Mouse (Mus musculus) cerebellum, adult 18-20 months (tissue): ENCODE results near the gene Naa35.

Experiments
- DNase-seq, 2 experiments: peaks; one replicate each; pipeline ENCODE4 v3.0.0; 2021

The Naa35 gene

GRCm38 (mm10) chr13:59674761-59675150 is 89.7 kb downstream of the Naa35 start:
- DNase-seq = peak; percentile 50 to 64

- DNase-seq = peak; percentile 64 to 78
Observed at GRCm38 (mm10) chr13:59675151-59676011, 90.3 kb downstream of the Naa35 start, which contains the start of gene Golm1. Gene Golm1, minus strand, starts transcription at chr13:59675811.

GRCm38 (mm10) chr13:59676316-59677229 is 91.5 kb downstream of the Naa35 start:
- DNase-seq = no peak

- no peak for DNase-seq
Observed at GRCm38 (mm10) chr13:59679306-59679705, 94.2 kb downstream of the Naa35 start.

GRCm38 (mm10) chr13:59679908-59680307 is 94.8 kb downstream of the Naa35 start:
- no peak for DNase-seq

- DNase-seq = no peak
Observed at GRCm38 (mm10) chr13:59682629-59683028, 97.6 kb downstream of the Naa35 start.

- DNase-seq = no peak
Observed at GRCm38 (mm10) chr13:59685236-59685635, 100.2 kb downstream of the Naa35 start.
